Comparison of ENCODE assay signal across 8 mouse cellular contexts in the genomic region with DNA sequence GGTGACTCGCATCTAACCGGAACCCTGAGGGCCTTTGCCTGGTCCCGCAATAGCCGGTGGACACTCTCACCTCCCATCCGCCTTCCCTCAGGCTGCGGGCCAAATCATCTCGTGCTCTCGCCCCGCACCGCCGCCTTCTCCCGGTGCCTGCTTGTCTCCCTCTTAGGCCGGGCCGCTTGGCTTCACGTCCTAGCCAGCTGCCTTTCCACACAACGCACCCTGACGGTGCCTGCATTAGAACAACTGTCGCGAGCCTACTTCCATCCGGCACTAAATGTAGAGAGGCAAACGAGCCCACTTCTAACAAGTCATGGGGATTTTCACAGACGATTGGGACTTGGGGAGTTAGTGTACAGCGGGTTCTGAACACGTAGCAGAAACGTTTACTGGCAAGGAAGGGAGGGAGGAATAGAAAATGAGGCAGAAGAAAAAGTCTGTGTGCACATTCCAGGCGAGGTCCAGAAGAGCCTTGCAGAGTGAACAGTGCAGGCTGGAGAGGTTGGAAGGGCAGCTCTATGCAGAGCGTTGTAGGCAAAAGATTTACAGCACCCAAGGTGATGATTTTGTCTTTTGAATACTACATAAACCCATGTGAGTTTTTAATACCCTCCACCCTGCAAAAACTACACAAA. TPM values are rescaled to one million over a fixed set of nuclear protein-coding genes. Genes with fewer than 3 reads are reported as not detected.
DNase-seq lines count a peak whose midpoint lies in the region; ATAC-seq and TF ChIP-seq lines count a peak whose summit lies in the region.

No protein-coding gene starts in this region.

- no peak for TF ChIP-seq POLR2A in liver, adult 2 months (IDR thresholded peaks at IDR 0.05; ENCODE audit: extremely low read depth, insufficient read depth, low read length)

- peak; percentile 6 for DNase-seq in liver, adult 2 months (ENCODE audit: extremely low read depth, low read depth, low spot score)
- no peak for DNase-seq in liver
- no peak for DNase-seq in embryonic facial prominence, embryonic 10.5 days (ENCODE audit: low spot score)
- no peak for DNase-seq in layer of hippocampus, postnatal 25 days (ENCODE audit: extremely low spot score in 1 of 2, low spot score in 1 of 2)
- DNase-seq in layer of hippocampus, postnatal 14 days (ENCODE audit: low spot score in 2 of 2): no peak
- no peak for DNase-seq in cerebellum, adult 9-11 months

- peak overlapping the region; percentile 8 for H3K27ac ChIP-seq in liver, adult 2 months (replicated peaks; ENCODE audit: insufficient read depth, low read depth, low read length)
- H3K27ac ChIP-seq in embryonic facial prominence, embryonic 10.5 days (replicated peaks): peak overlapping the region; percentile 98
- H3K27ac ChIP-seq in neural tube, embryonic 13.5 days (replicated peaks): peak overlapping the region; percentile 95

- no peaks in the 10 kb centered on the region for H3K9me3 ChIP-seq in embryonic facial prominence, embryonic 10.5 days
- H3K9me3 ChIP-seq in neural tube, embryonic 13.5 days: no peaks in the 10 kb centered on the region

- 2% methylated on average over 27 of the region's 27 CpGs for WGBS in liver, adult 2 months
- 2% methylated on average over 27 of the region's 27 CpGs for WGBS in embryonic facial prominence, embryonic 10.5 days
- under 1% methylated on average over 27 of the region's 27 CpGs for WGBS in neural tube, embryonic 13.5 days

- H3K9ac ChIP-seq in liver, adult 2 months (ENCODE audit: low read depth, low read length): peak overlapping the region; percentile 67
- H3K9ac ChIP-seq in neural tube, embryonic 13.5 days: peak overlapping the region; percentile 94

- no peaks in the 10 kb centered on the region for H3K36me3 ChIP-seq in liver, adult 2 months (ENCODE audit: control insufficient read depth, insufficient read depth, low read length)
- H3K36me3 ChIP-seq in embryonic facial prominence, embryonic 10.5 days (replicated peaks): peaks cover 15% of the 10 kb centered on the region
- H3K36me3 ChIP-seq in neural tube, embryonic 13.5 days: no peaks in the 10 kb centered on the region

- no peaks in the 10 kb centered on the region for H3K27me3 ChIP-seq in liver, adult 2 months (ENCODE audit: control insufficient read depth, insufficient read depth, low read length)
- H3K27me3 ChIP-seq in embryonic facial prominence, embryonic 10.5 days (replicated peaks; ENCODE audit: low read depth, poor library complexity, severe bottlenecking): no peaks in the 10 kb centered on the region
- no peaks in the 10 kb centered on the region for H3K27me3 ChIP-seq in neural tube, embryonic 13.5 days

- TF ChIP-seq CTCF in liver, adult 2 months (IDR thresholded peaks at IDR 0.05; ENCODE audit: low read depth, low read length): no peak

- peak; percentile 8 for ATAC-seq in inflammation-experienced regulatory T-cells, adult 6 months
- ATAC-seq in neural tube, embryonic 13.5 days (ENCODE audit: low read depth): peak; percentile 76

- no peaks in the 10 kb centered on the region for H3K79me2 ChIP-seq in liver, adult 2 months (ENCODE audit: control insufficient read depth, insufficient read depth, low read length)

- H3K4me2 ChIP-seq in neural tube, embryonic 13.5 days: peak overlapping the region; percentile 79

- peaks cover 8% of the 10 kb centered on the region for H3K4me1 ChIP-seq in liver, adult 2 months (ENCODE audit: control insufficient read depth, insufficient read depth, low read length)
- H3K4me1 ChIP-seq in embryonic facial prominence, embryonic 10.5 days: peaks cover 31% of the 10 kb centered on the region
- peaks cover 38% of the 10 kb centered on the region for H3K4me1 ChIP-seq in neural tube, embryonic 13.5 days (replicated peaks)

- peak overlapping the region; percentile 90 for H3K4me3 ChIP-seq in liver, adult 2 months (ENCODE audit: insufficient read depth, low read depth, low read length)
- peak overlapping the region; percentile 90 for H3K4me3 ChIP-seq in embryonic facial prominence, embryonic 10.5 days
- peak overlapping the region; percentile 75 for H3K4me3 ChIP-seq in neural tube, embryonic 13.5 days

RNA-seq across cellular contexts. Expression of a gene that starts 0.5 kb away (rescaled TPM):
- total RNA-seq in liver, adult 2 months (2014; rRNA removed): 1.8 and 2.6 TPM in 2 replicates
- 1.0 and 1.1 TPM in 2 replicates for polyA plus RNA-seq in liver, adult 2 months (2012; rRNA removed)
- polyA plus RNA-seq in embryonic facial prominence, embryonic 10.5 days (2016; fragmentation: Nextera tagmentation; extraction: Ambion mirVana): 135 and 145 TPM in 2 replicates
- 10 to 100 TPM; 12.5 to 20.2 (median 18.8) TPM for polyA plus RNA-seq in inflammation-experienced regulatory T-cells, adult 6 months (2017; shearing (Covaris generic))
- polyA plus RNA-seq in neural tube, embryonic 13.5 days (2015; fragmentation: Nextera tagmentation; extraction: Ambion mirVana): 73.8 and 81.3 TPM in 2 replicates
- 10 to 100 TPM; 40.1 to 41.7 TPM for total RNA-seq in layer of hippocampus, postnatal 25 days (2021)
- 10 to 100 TPM; 41.9 to 46.2 TPM for total RNA-seq in layer of hippocampus, postnatal 14 days (2021)

RNA-seq across cellular contexts. Expression of a gene that starts 18.0 kb away (rescaled TPM):
- not detected in 2 replicates for total RNA-seq in liver, adult 2 months (2014; rRNA removed)
- polyA plus RNA-seq in liver, adult 2 months (2012; rRNA removed): not detected in 2 replicates
- polyA plus RNA-seq in embryonic facial prominence, embryonic 10.5 days (2016; fragmentation: Nextera tagmentation; extraction: Ambion mirVana): not detected in 2 replicates
- polyA plus RNA-seq in inflammation-experienced regulatory T-cells, adult 6 months (2017; shearing (Covaris generic)): not detected
- not detected in 2 replicates for polyA plus RNA-seq in neural tube, embryonic 13.5 days (2015; fragmentation: Nextera tagmentation; extraction: Ambion mirVana)
- total RNA-seq in layer of hippocampus, postnatal 25 days (2021): not detected
- total RNA-seq in layer of hippocampus, postnatal 14 days (2021): not detected

RNA-seq across cellular contexts. Expression of a gene that starts 38.5 kb away (rescaled TPM):
- not detected in 2 replicates for total RNA-seq in liver, adult 2 months (2014; rRNA removed)
- polyA plus RNA-seq in liver, adult 2 months (2012; rRNA removed): 0.11 TPM in 1 of 2 replicates, not detected in the other
- not detected in 2 replicates for polyA plus RNA-seq in embryonic facial prominence, embryonic 10.5 days (2016; fragmentation: Nextera tagmentation; extraction: Ambion mirVana)
- not detected for polyA plus RNA-seq in inflammation-experienced regulatory T-cells, adult 6 months (2017; shearing (Covaris generic))
- not detected in 2 replicates for polyA plus RNA-seq in neural tube, embryonic 13.5 days (2015; fragmentation: Nextera tagmentation; extraction: Ambion mirVana)
- under 1 TPM; 0.25 to 0.33 TPM for total RNA-seq in layer of hippocampus, postnatal 25 days (2021)
- total RNA-seq in layer of hippocampus, postnatal 14 days (2021): under 1 TPM; 0.37 to 0.86 TPM

Comparison
In these comparisons a context has a peak if more than half of its experiments do, and no peak if none do; other contexts are left out.
1. H3K27ac ChIP-seq: peak in every context shown above with its lines; median percentile 98 in embryonic facial prominence, embryonic 10.5 days; 95 in neural tube, embryonic 13.5 days; 8 in liver, adult 2 months.